10 mouse cellular contexts compared by ENCODE assay signal in genomic region chr11:60182741-60183140, GRCm38 (mm10). TPM values are rescaled to one million over a fixed set of nuclear protein-coding genes. Genes with fewer than 3 reads are reported as not detected.
DNase-seq lines count a peak whose midpoint lies in the region; ATAC-seq and TF ChIP-seq lines count a peak whose summit lies in the region.
"Had no signal": no experiment of that assay in that cellular context is flagged by ENCODE, and none has a peak within 500 bp of the region (broad histone marks: within the 10 kb centered on the region; RNA-seq: fewer than 3 reads in every experiment).

No protein-coding gene starts in this region.

- no peak for TF ChIP-seq CTCF in lung, postnatal 0 days (IDR thresholded peaks at IDR 0.05)

- no peaks in the 10 kb centered on the region for H3K27me3 ChIP-seq in heart, embryonic 15.5 days
- no peaks in the 10 kb centered on the region for H3K27me3 ChIP-seq in heart, embryonic 11.5 days (ENCODE audit: control insufficient read depth, insufficient read depth, low read length)
- no peaks in the 10 kb centered on the region for H3K27me3 ChIP-seq in embryonic facial prominence, embryonic 13.5 days
- no peaks in the 10 kb centered on the region for H3K27me3 ChIP-seq in hindbrain, embryonic 13.5 days
- H3K27me3 ChIP-seq in midbrain, embryonic 15.5 days (replicated peaks): no peaks in the 10 kb centered on the region
- no peaks in the 10 kb centered on the region for H3K27me3 ChIP-seq in lung, postnatal 0 days (replicated peaks; ENCODE audit: insufficient read depth, low read length)

- no peaks in the 10 kb centered on the region for H3K9me3 ChIP-seq in heart, embryonic 15.5 days (replicated peaks)
- no peaks in the 10 kb centered on the region for H3K9me3 ChIP-seq in heart, embryonic 11.5 days (replicated peaks; ENCODE audit: control insufficient read depth, low read length)
- no peaks in the 10 kb centered on the region for H3K9me3 ChIP-seq in embryonic facial prominence, embryonic 13.5 days
- no peaks in the 10 kb centered on the region for H3K9me3 ChIP-seq in hindbrain, embryonic 13.5 days
- no peaks in the 10 kb centered on the region for H3K9me3 ChIP-seq in midbrain, embryonic 15.5 days
- H3K9me3 ChIP-seq in lung, postnatal 0 days (ENCODE audit: low read length): no peaks in the 10 kb centered on the region

- peaks cover 22% of the 10 kb centered on the region for H3K36me3 ChIP-seq in heart, embryonic 15.5 days
- H3K36me3 ChIP-seq in heart, embryonic 11.5 days (ENCODE audit: control insufficient read depth, insufficient read depth, low read length): peaks cover 25% of the 10 kb centered on the region
- peaks cover 35% of the 10 kb centered on the region for H3K36me3 ChIP-seq in embryonic facial prominence, embryonic 13.5 days
- peaks cover 32% of the 10 kb centered on the region for H3K36me3 ChIP-seq in hindbrain, embryonic 13.5 days
- peaks cover 3% of the 10 kb centered on the region; the same call in 1 of the 2 replicates for H3K36me3 ChIP-seq in midbrain, embryonic 15.5 days (replicated peaks)
- H3K36me3 ChIP-seq in lung, postnatal 0 days (ENCODE audit: insufficient read depth, low read length): peaks cover 6% of the 10 kb centered on the region; the same call in 1 of the 2 replicates

- peak overlapping the region; percentile 65 for H3K27ac ChIP-seq in heart, embryonic 15.5 days
- no peak overlapping the region for H3K27ac ChIP-seq in heart, embryonic 11.5 days (ENCODE audit: low read depth, low read length)
- H3K27ac ChIP-seq in embryonic facial prominence, embryonic 13.5 days: peak overlapping the region; percentile 69
- H3K27ac ChIP-seq in hindbrain, embryonic 13.5 days: peak overlapping the region; percentile 94
- H3K27ac ChIP-seq in midbrain, embryonic 15.5 days: peak overlapping the region; percentile 82
- H3K27ac ChIP-seq in lung, postnatal 0 days (ENCODE audit: low read length): no peak overlapping the region

- no peak overlapping the region for H3K9ac ChIP-seq in heart, embryonic 15.5 days
- no peak overlapping the region for H3K9ac ChIP-seq in heart, embryonic 11.5 days (ENCODE audit: low read depth, low read length)
- H3K9ac ChIP-seq in embryonic facial prominence, embryonic 13.5 days: peak overlapping the region; percentile 32; the same call in 1 of the 2 replicates
- H3K9ac ChIP-seq in hindbrain, embryonic 13.5 days: peak overlapping the region; percentile 66
- peak overlapping the region; percentile 15; the same call in 1 of the 2 replicates for H3K9ac ChIP-seq in midbrain, embryonic 15.5 days
- no peak overlapping the region for H3K9ac ChIP-seq in lung, postnatal 0 days (replicated peaks; ENCODE audit: low read depth)

- no peak for TF ChIP-seq EP300 in lung, postnatal 0 days (IDR thresholded peaks at IDR 0.05)

- DNase-seq in lung, postnatal 0 days (ENCODE audit: low spot score): no peak
- DNase-seq in thymus, postnatal 0 days (ENCODE audit: low spot score): no peak
- DNase-seq in kidney, postnatal 36 days: no peak
- DNase-seq: lung, adult 2 months had no signal

- ATAC-seq in heart, embryonic 15.5 days (replicated peaks; ENCODE audit: insufficient number of reproducible peaks, insufficient read depth, low FRiP score, low read depth): no peak
- ATAC-seq in heart, embryonic 11.5 days (replicated peaks; ENCODE audit: insufficient number of reproducible peaks, low FRiP score, low TSS enrichment): no peak
- no peak for ATAC-seq in embryonic facial prominence, embryonic 13.5 days (ENCODE audit: insufficient number of reproducible peaks, insufficient read depth, low FRiP score, low TSS enrichment, low read depth)
- peak; percentile 47; the same call in 1 of the 2 replicates for ATAC-seq in hindbrain, embryonic 13.5 days (ENCODE audit: low FRiP score)
- peak; percentile 8; the same call in 1 of the 2 replicates for ATAC-seq in midbrain, embryonic 15.5 days (replicated peaks)
- ATAC-seq in lung, postnatal 0 days: no peak
- ATAC-seq: inflammation-experienced regulatory T-cells, adult 6 months had no signal

- peaks cover 87% of the 10 kb centered on the region for H3K4me1 ChIP-seq in heart, embryonic 15.5 days (replicated peaks)
- H3K4me1 ChIP-seq in heart, embryonic 11.5 days (ENCODE audit: control insufficient read depth, insufficient read depth, low read length): peaks cover 77% of the 10 kb centered on the region
- H3K4me1 ChIP-seq in embryonic facial prominence, embryonic 13.5 days: peaks cover 82% of the 10 kb centered on the region
- H3K4me1 ChIP-seq in hindbrain, embryonic 13.5 days (replicated peaks): peaks cover 93% of the 10 kb centered on the region
- H3K4me1 ChIP-seq in midbrain, embryonic 15.5 days: peaks cover 79% of the 10 kb centered on the region
- peaks cover 10% of the 10 kb centered on the region for H3K4me1 ChIP-seq in lung, postnatal 0 days (ENCODE audit: insufficient read depth, low read depth, low read length)

- 57% methylated on average over 2 of the region's 2 CpGs for WGBS in heart, embryonic 15.5 days
- 61% methylated on average over 2 of the region's 2 CpGs for WGBS in heart, embryonic 11.5 days (ENCODE audit: insufficient replicate concordance)
- WGBS in embryonic facial prominence, embryonic 13.5 days: 37% methylated on average over 2 of the region's 2 CpGs
- WGBS in hindbrain, embryonic 13.5 days: 38% methylated on average over 2 of the region's 2 CpGs
- WGBS in midbrain, embryonic 15.5 days: 31% methylated on average over 2 of the region's 2 CpGs
- WGBS in lung, postnatal 0 days: 56% methylated on average over 2 of the region's 2 CpGs

- H3K4me2 ChIP-seq in heart, embryonic 15.5 days: no peak overlapping the region
- no peak overlapping the region for H3K4me2 ChIP-seq in heart, embryonic 11.5 days
- peak overlapping the region; percentile 31 for H3K4me2 ChIP-seq in embryonic facial prominence, embryonic 13.5 days
- H3K4me2 ChIP-seq in hindbrain, embryonic 13.5 days: peak overlapping the region; percentile 23
- 0 out of 2 replicates have a peak overlapping the region, but pooled peaks have one; percentile 5 for H3K4me2 ChIP-seq in midbrain, embryonic 15.5 days
- no peak overlapping the region for H3K4me2 ChIP-seq in lung, postnatal 0 days (replicated peaks; ENCODE audit: low read depth, low read length)

- no peak overlapping the region for H3K4me3 ChIP-seq in heart, embryonic 15.5 days
- H3K4me3 ChIP-seq in heart, embryonic 11.5 days (ENCODE audit: low read depth, low read length): no peak overlapping the region
- no peak overlapping the region for H3K4me3 ChIP-seq in embryonic facial prominence, embryonic 13.5 days
- no peak overlapping the region for H3K4me3 ChIP-seq in hindbrain, embryonic 13.5 days
- no peak overlapping the region for H3K4me3 ChIP-seq in midbrain, embryonic 15.5 days
- H3K4me3 ChIP-seq in lung, postnatal 0 days (ENCODE audit: low read depth, low read length): no peak overlapping the region

RNA-seq across cellular contexts. Expression of gene Srebf1, which starts 39.6 kb away (rescaled TPM):
- polyA plus RNA-seq in heart, embryonic 15.5 days (2015; fragmentation: Nextera tagmentation; extraction: Ambion mirVana): 36.5 and 61.1 TPM in 2 replicates
- polyA plus RNA-seq in heart, embryonic 11.5 days (2014; fragmentation: Nextera tagmentation; extraction: Ambion mirVana): 39.0 and 41.0 TPM in 2 replicates
- polyA plus RNA-seq in embryonic facial prominence, embryonic 13.5 days (2015; fragmentation: Nextera tagmentation; extraction: Ambion mirVana): 59.1 and 61.9 TPM in 2 replicates
- polyA plus RNA-seq in hindbrain, embryonic 13.5 days (2015; fragmentation: Nextera tagmentation; extraction: Ambion mirVana): 38.2 and 43.9 TPM in 2 replicates
- polyA plus RNA-seq in midbrain, embryonic 15.5 days (2015; fragmentation: Nextera tagmentation; extraction: Ambion mirVana): 37.0 and 38.3 TPM in 2 replicates
- polyA plus RNA-seq in lung, postnatal 0 days (2015; fragmentation: Nextera tagmentation; extraction: Ambion mirVana): 61.7 and 70.1 TPM in 2 replicates
- polyA plus RNA-seq in thymus, postnatal 0 days (2015; fragmentation: Nextera tagmentation; extraction: Ambion mirVana): 82.6 and 100 TPM in 2 replicates

Comparison
In these comparisons a context has a peak if more than half of its experiments do, and no peak if none do; other contexts are left out.
1. H3K27ac ChIP-seq: peak in heart, embryonic 15.5 days (single experiment), embryonic facial prominence, embryonic 13.5 days (single experiment), hindbrain, embryonic 13.5 days (single experiment) and midbrain, embryonic 15.5 days (single experiment); none in heart, embryonic 11.5 days (single experiment) and lung, postnatal 0 days (single experiment).
2. ATAC-seq: peak in hindbrain, embryonic 13.5 days (single experiment) and midbrain, embryonic 15.5 days (single experiment); none in heart, embryonic 15.5 days (single experiment), heart, embryonic 11.5 days (single experiment), embryonic facial prominence, embryonic 13.5 days (single experiment) and lung, postnatal 0 days (single experiment).
3. H3K4me2 ChIP-seq: peak in embryonic facial prominence, embryonic 13.5 days (single experiment), hindbrain, embryonic 13.5 days (single experiment) and midbrain, embryonic 15.5 days (single experiment); none in heart, embryonic 15.5 days (single experiment), heart, embryonic 11.5 days (single experiment) and lung, postnatal 0 days (single experiment).
4. H3K9ac ChIP-seq: peak in embryonic facial prominence, embryonic 13.5 days (single experiment), hindbrain, embryonic 13.5 days (single experiment) and midbrain, embryonic 15.5 days (single experiment); none in heart, embryonic 15.5 days (single experiment), heart, embryonic 11.5 days (single experiment) and lung, postnatal 0 days (single experiment).